Mouse (Mus musculus) megakaryocyte, embryonic 14.5 days (primary cell): ENCODE data around the gene Slc35e4.

Experiments
- FLI1 ChIP-seq: IDR thresholded peaks from 2 replicates; pipeline ENCODE4 v1.6.1; 2012; ENCODE audit warnings: low read length, inconsistent platforms, mixed read lengths
- GATA1 ChIP-seq: IDR thresholded peaks from 3 replicates; pipeline ENCODE4 v1.6.1; 2012; ENCODE audit warnings: mixed read lengths, low read length, inconsistent platforms, borderline replicate concordance

- TF ChIP-seq FLI1 (no peak), GATA1 (no peak)
Measured at GRCm38 (mm10) chr11:3937321-3937874, 22.9 kb upstream of the Slc35e4 start.
